Mouse (Mus musculus): ENCODE data around the gene Olfr1402. TPM values are rescaled to one million over a fixed set of nuclear protein-coding genes. Genes with fewer than 3 reads are reported as not detected.

The Olfr1402 gene
- polyA plus RNA-seq (2014; fragmentation: Nextera tagmentation; extraction: Ambion mirVana), result not detected in 2 replicates

GRCm38 (mm10) chr3:97421920-97422319 lies at the start of gene Olfr1402:
Olfr1402 (minus strand) TSS chr3:97422020.
- H3K27me3 ChIP-seq (ENCODE audit: control insufficient read depth, insufficient read depth, low read length), result no peaks in the 10 kb centered on the region
- no peak within 1 kb of the TSS for H3K4me2 ChIP-seq (ENCODE audit: low read depth, low read length, severe bottlenecking)
- H3K4me3 ChIP-seq (ENCODE audit: low read depth, low read length), result no peak within 1 kb of the TSS
- no peak within 1 kb of the TSS for H3K9ac ChIP-seq (ENCODE audit: low read length)
- no peaks in the 10 kb centered on the region for H3K9me3 ChIP-seq (ENCODE audit: control insufficient read depth, low read length)
- ATAC-seq (replicated peaks; ENCODE audit: low FRiP score), result no peak
- no peak within 1 kb of the TSS for H3K27ac ChIP-seq (ENCODE audit: low read depth, low read length)
- no peak for DNase-seq (ENCODE audit: low spot score)
- WGBS, result 83% methylated on average over 1 of the region's 1 CpGs
- no peaks in the 10 kb centered on the region for H3K36me3 ChIP-seq (ENCODE audit: control insufficient read depth, insufficient read depth, low read length)
- H3K4me1 ChIP-seq (replicated peaks; ENCODE audit: control insufficient read depth, insufficient read depth, low read length), result no peaks in the 10 kb centered on the region

- 83% methylated on average over 4 of the region's 4 CpGs for WGBS
- Histone ChIP-seq H3K36me3 (ENCODE audit: control insufficient read depth, insufficient read depth, low read length) (no peaks in the 10 kb centered on the region), H3K4me1 (replicated peaks; ENCODE audit: control insufficient read depth, insufficient read depth, low read length) (no peaks in the 10 kb centered on the region), H3K4me2 (ENCODE audit: low read depth, low read length, severe bottlenecking) (no peak overlapping the region), H3K27me3 (ENCODE audit: control insufficient read depth, insufficient read depth, low read length) (no peaks in the 10 kb centered on the region), H3K9me3 (ENCODE audit: control insufficient read depth, low read length) (no peaks in the 10 kb centered on the region), H3K4me3 (ENCODE audit: low read depth, low read length) (no peak overlapping the region), H3K9ac (ENCODE audit: low read length) (no peak overlapping the region), H3K27ac (ENCODE audit: low read depth, low read length) (no peak overlapping the region)
- no peak for DNase-seq (ENCODE audit: low spot score)
- no peak for ATAC-seq (replicated peaks; ENCODE audit: low FRiP score)
Observed at GRCm38 (mm10) chr3:97455286-97455685, 33.5 kb upstream of the Olfr1402 start.

GRCm38 (mm10) chr3:97438619-97439018 lies 16.8 kb upstream of the Olfr1402 start:
- no peak for DNase-seq (ENCODE audit: low spot score)
- H3K9me3 ChIP-seq (ENCODE audit: control insufficient read depth, low read length), result no peaks in the 10 kb centered on the region
- H3K27ac ChIP-seq (ENCODE audit: low read depth, low read length), result no peak overlapping the region
- H3K4me3 ChIP-seq (ENCODE audit: low read depth, low read length), result no peak overlapping the region
- whole genome bisulfite sequencing, result 98% methylated on average over 2 of the region's 2 CpGs
- H3K9ac ChIP-seq (ENCODE audit: low read length), result no peak overlapping the region
- no peaks in the 10 kb centered on the region for H3K36me3 ChIP-seq (ENCODE audit: control insufficient read depth, insufficient read depth, low read length)
- H3K27me3 ChIP-seq (ENCODE audit: control insufficient read depth, insufficient read depth, low read length), result no peaks in the 10 kb centered on the region
- no peak overlapping the region for H3K4me2 ChIP-seq (ENCODE audit: low read depth, low read length, severe bottlenecking)
- no peaks in the 10 kb centered on the region for H3K4me1 ChIP-seq (replicated peaks; ENCODE audit: control insufficient read depth, insufficient read depth, low read length)
- no peak for ATAC-seq (replicated peaks; ENCODE audit: low FRiP score)

- Histone ChIP-seq H3K36me3 (ENCODE audit: control insufficient read depth, insufficient read depth, low read length) (no peaks in the 10 kb centered on the region), H3K4me2 (ENCODE audit: low read depth, low read length, severe bottlenecking) (no peak overlapping the region), H3K9ac (ENCODE audit: low read length) (no peak overlapping the region), H3K4me1 (replicated peaks; ENCODE audit: control insufficient read depth, insufficient read depth, low read length) (no peaks in the 10 kb centered on the region), H3K9me3 (ENCODE audit: control insufficient read depth, low read length) (no peaks in the 10 kb centered on the region), H3K27me3 (ENCODE audit: control insufficient read depth, insufficient read depth, low read length) (no peaks in the 10 kb centered on the region), H3K27ac (ENCODE audit: low read depth, low read length) (no peak overlapping the region), H3K4me3 (ENCODE audit: low read depth, low read length) (no peak overlapping the region)
- WGBS, result 47% methylated on average over 1 of the region's 1 CpGs
- ATAC-seq (replicated peaks; ENCODE audit: low FRiP score) (no peak), DNase-seq (ENCODE audit: low spot score) (peak; percentile 68)
Observed at GRCm38 (mm10) chr3:97394289-97394688, 27.5 kb downstream of the Olfr1402 start.

GRCm38 (mm10) chr3:97393079-97393478 lies 28.7 kb downstream of the Olfr1402 start:
- H3K36me3 ChIP-seq (ENCODE audit: control insufficient read depth, insufficient read depth, low read length), result no peaks in the 10 kb centered on the region
- no peaks in the 10 kb centered on the region for H3K9me3 ChIP-seq (ENCODE audit: control insufficient read depth, low read length)
- H3K4me2 ChIP-seq (ENCODE audit: low read depth, low read length, severe bottlenecking), result no peak overlapping the region
- H3K9ac ChIP-seq (ENCODE audit: low read length), result no peak overlapping the region
- no peak overlapping the region for H3K27ac ChIP-seq (ENCODE audit: low read depth, low read length)
- H3K27me3 ChIP-seq (ENCODE audit: control insufficient read depth, insufficient read depth, low read length), result no peaks in the 10 kb centered on the region
- ATAC-seq (replicated peaks; ENCODE audit: low FRiP score) (no peak), DNase-seq (ENCODE audit: low spot score) (peak; percentile 55)
- no peak overlapping the region for H3K4me3 ChIP-seq (ENCODE audit: low read depth, low read length)
- no peaks in the 10 kb centered on the region for H3K4me1 ChIP-seq (replicated peaks; ENCODE audit: control insufficient read depth, insufficient read depth, low read length)
- WGBS, result 78% methylated on average over 5 of the region's 5 CpGs

GRCm38 (mm10) chr3:97370382-97370781 lies 51.4 kb downstream of the Olfr1402 start:
- H3K4me3 ChIP-seq (ENCODE audit: low read depth, low read length), result no peak overlapping the region
- H3K36me3 ChIP-seq (ENCODE audit: control insufficient read depth, insufficient read depth, low read length), result no peaks in the 10 kb centered on the region
- H3K4me1 ChIP-seq (replicated peaks; ENCODE audit: control insufficient read depth, insufficient read depth, low read length), result no peaks in the 10 kb centered on the region
- H3K4me2 ChIP-seq (ENCODE audit: low read depth, low read length, severe bottlenecking), result no peak overlapping the region
- no peak for ATAC-seq (replicated peaks; ENCODE audit: low FRiP score)
- H3K27me3 ChIP-seq (ENCODE audit: control insufficient read depth, insufficient read depth, low read length), result no peaks in the 10 kb centered on the region
- DNase-seq (ENCODE audit: low spot score), result no peak
- no peak overlapping the region for H3K9ac ChIP-seq (ENCODE audit: low read length)
- no peaks in the 10 kb centered on the region for H3K9me3 ChIP-seq (ENCODE audit: control insufficient read depth, low read length)
- no peak overlapping the region for H3K27ac ChIP-seq (ENCODE audit: low read depth, low read length)

GRCm38 (mm10) chr3:97363418-97364098 lies 58.3 kb downstream of the Olfr1402 start:
- Histone ChIP-seq H3K27me3 (ENCODE audit: control insufficient read depth, insufficient read depth, low read length) (no peaks in the 10 kb centered on the region), H3K4me2 (ENCODE audit: low read depth, low read length, severe bottlenecking) (no peak overlapping the region), H3K9ac (ENCODE audit: low read length) (no peak overlapping the region), H3K36me3 (ENCODE audit: control insufficient read depth, insufficient read depth, low read length) (no peaks in the 10 kb centered on the region), H3K9me3 (ENCODE audit: control insufficient read depth, low read length) (no peaks in the 10 kb centered on the region), H3K27ac (ENCODE audit: low read depth, low read length) (no peak overlapping the region), H3K4me3 (ENCODE audit: low read depth, low read length) (no peak overlapping the region), H3K4me1 (replicated peaks; ENCODE audit: control insufficient read depth, insufficient read depth, low read length) (no peaks in the 10 kb centered on the region)
- ATAC-seq (replicated peaks; ENCODE audit: low FRiP score), result no peak
- 85% methylated on average over 3 of the region's 3 CpGs for WGBS
- DNase-seq (ENCODE audit: low spot score), result no peak

- Histone ChIP-seq H3K4me3 (ENCODE audit: low read depth, low read length) (no peak overlapping the region), H3K27me3 (ENCODE audit: control insufficient read depth, insufficient read depth, low read length) (no peaks in the 10 kb centered on the region), H3K4me1 (replicated peaks; ENCODE audit: control insufficient read depth, insufficient read depth, low read length) (no peaks in the 10 kb centered on the region), H3K36me3 (ENCODE audit: control insufficient read depth, insufficient read depth, low read length) (no peaks in the 10 kb centered on the region), H3K9ac (ENCODE audit: low read length) (no peak overlapping the region), H3K9me3 (ENCODE audit: control insufficient read depth, low read length) (no peaks in the 10 kb centered on the region), H3K4me2 (ENCODE audit: low read depth, low read length, severe bottlenecking) (no peak overlapping the region), H3K27ac (ENCODE audit: low read depth, low read length) (no peak overlapping the region)
- WGBS, result 52% methylated on average over 1 of the region's 1 CpGs
- no peak for DNase-seq (ENCODE audit: low spot score)
- no peak for ATAC-seq (replicated peaks; ENCODE audit: low FRiP score)
Observed at GRCm38 (mm10) chr3:97358448-97358847, 63.4 kb downstream of the Olfr1402 start.

Data from forebrain, embryonic 11.5 days (tissue).